Mouse (Mus musculus): ENCODE measurements around the gene Rnase2b.

- TF ChIP-seq CTCF (IDR thresholded peaks at IDR 0.05; ENCODE audit: borderline replicate concordance, control insufficient read depth, extremely low read depth, insufficient read depth, low read length, poor library complexity) (no peak), POLR2A (IDR thresholded peaks at IDR 0.05; ENCODE audit: control insufficient read depth, extremely low read depth, insufficient read depth, low read length, poor library complexity) (no peak)
Observed at GRCm38 (mm10) chr14:51200054-51200453, 38.0 kb downstream of the Rnase2b start.
